Mouse (Mus musculus): ENCODE measurements at regions not wholly inside any gene's neighbourhood (a gene's known extent, or its start where the extent isn't known, plus 50 kb on each side); places are given as distances from the start of the nearest gene placed in this dataset.

DNA sequence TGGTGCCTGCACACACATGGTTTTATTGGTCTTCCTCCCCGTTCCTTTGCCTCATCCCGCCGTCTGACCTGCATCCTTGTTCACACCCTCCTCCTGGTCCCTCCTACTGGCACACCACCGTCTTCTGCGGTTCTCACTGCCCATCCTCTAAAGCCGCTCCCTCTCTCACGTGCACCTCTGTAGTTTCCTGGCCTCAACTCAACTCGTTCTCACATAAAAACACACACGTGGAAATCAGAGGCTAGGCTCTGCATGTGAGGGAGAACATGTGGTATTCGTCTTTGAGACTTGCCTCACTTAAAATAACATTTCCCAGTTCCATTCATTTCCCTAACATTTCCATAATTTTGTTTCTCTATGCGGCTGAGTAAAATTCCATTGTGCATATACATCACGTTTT, 69.5 kb downstream of the Aldh8a1 start:
- no peak overlapping the region for H3K4me2 ChIP-seq (replicated peaks; ENCODE audit: low read depth)
- WGBS, result 42% methylated on average over 12 of the region's 12 CpGs
- DNase-seq (ENCODE audit: low spot score) (no peak), ATAC-seq (ENCODE audit: low FRiP score, low TSS enrichment) (no peak)
- no peaks in the 10 kb centered on the region for H3K9me3 ChIP-seq (ENCODE audit: control insufficient read depth, low read length)
- H3K27ac ChIP-seq (replicated peaks), result no peak overlapping the region
- no peaks in the 10 kb centered on the region for H3K4me1 ChIP-seq (replicated peaks; ENCODE audit: control insufficient read depth, insufficient read depth)
- H3K9ac ChIP-seq (ENCODE audit: low read length), result no peak overlapping the region
- TF ChIP-seq EP300 (optimal IDR thresholded peaks at IDR 0.05), result no peak
- TF ChIP-seq CTCF (IDR thresholded peaks at IDR 0.05; ENCODE audit: low read depth), result no peak
- H3K27me3 ChIP-seq (ENCODE audit: control insufficient read depth, insufficient read depth, low read length), result no peaks in the 10 kb centered on the region
- no peak overlapping the region for H3K4me3 ChIP-seq (ENCODE audit: low read depth, low read length)
- no peaks in the 10 kb centered on the region for H3K36me3 ChIP-seq (ENCODE audit: control insufficient read depth, insufficient read depth, low read length)

DNA sequence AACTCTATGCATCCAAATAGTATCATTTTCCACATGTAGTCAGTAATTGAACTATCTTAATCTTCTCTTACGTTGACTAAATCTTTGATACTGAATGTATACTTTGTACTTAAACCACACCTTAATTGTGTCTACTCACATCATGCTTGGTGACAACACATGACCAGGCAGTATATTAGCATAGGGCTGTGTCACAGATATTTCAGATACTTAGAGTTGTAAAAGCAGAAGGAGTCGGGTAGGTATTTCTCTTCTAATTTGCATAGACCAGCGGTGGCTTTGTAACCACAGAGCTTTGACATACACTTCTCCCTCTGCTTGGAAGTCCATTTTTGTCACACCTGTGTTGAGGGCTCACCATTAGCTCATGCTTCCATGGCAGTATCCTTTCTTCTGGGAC, 71.0 kb downstream of the Aldh8a1 start:
- Histone ChIP-seq H3K27ac (replicated peaks) (no peak overlapping the region), H3K4me3 (ENCODE audit: low read depth, low read length) (no peak overlapping the region), H3K9me3 (ENCODE audit: control insufficient read depth, low read length) (no peaks in the 10 kb centered on the region), H3K27me3 (ENCODE audit: control insufficient read depth, insufficient read depth, low read length) (no peaks in the 10 kb centered on the region), H3K4me2 (replicated peaks; ENCODE audit: low read depth) (no peak overlapping the region), H3K9ac (ENCODE audit: low read length) (no peak overlapping the region), H3K36me3 (ENCODE audit: control insufficient read depth, insufficient read depth, low read length) (no peaks in the 10 kb centered on the region), H3K4me1 (replicated peaks; ENCODE audit: control insufficient read depth, insufficient read depth) (no peaks in the 10 kb centered on the region)
- 71% methylated on average over 3 of the region's 3 CpGs for WGBS
- no peak for DNase-seq (ENCODE audit: low spot score)
- ATAC-seq (ENCODE audit: low FRiP score, low TSS enrichment), result peak; percentile 82
- TF ChIP-seq EP300 (optimal IDR thresholded peaks at IDR 0.05), result no peak
- TF ChIP-seq CTCF (IDR thresholded peaks at IDR 0.05; ENCODE audit: low read depth), result no peak

DNA sequence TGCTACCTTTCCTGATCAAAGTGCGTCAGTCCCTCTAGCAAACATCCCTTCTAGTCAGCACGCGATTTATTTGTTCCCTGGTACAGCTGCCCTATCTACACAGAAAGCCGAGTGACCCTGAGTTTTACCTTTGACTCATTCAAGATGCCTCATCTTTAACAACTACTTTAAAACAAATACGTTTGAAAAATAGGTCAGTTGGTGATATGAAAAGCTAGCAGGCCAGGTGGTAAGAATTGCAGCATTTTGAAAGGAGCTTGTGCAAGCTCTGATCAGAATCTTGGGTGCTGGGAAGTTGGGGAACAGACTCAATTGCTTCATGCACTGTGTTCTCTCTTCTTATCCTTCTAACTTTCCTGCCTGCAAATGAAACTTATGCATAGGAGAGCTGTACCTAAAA, 71.9 kb downstream of the Aldh8a1 start:
- Histone ChIP-seq H3K27me3 (ENCODE audit: control insufficient read depth, insufficient read depth, low read length) (no peaks in the 10 kb centered on the region), H3K4me1 (replicated peaks; ENCODE audit: control insufficient read depth, insufficient read depth) (no peaks in the 10 kb centered on the region), H3K36me3 (ENCODE audit: control insufficient read depth, insufficient read depth, low read length) (no peaks in the 10 kb centered on the region), H3K4me3 (ENCODE audit: low read depth, low read length) (no peak overlapping the region), H3K9ac (ENCODE audit: low read length) (no peak overlapping the region), H3K4me2 (replicated peaks; ENCODE audit: low read depth) (no peak overlapping the region), H3K9me3 (ENCODE audit: control insufficient read depth, low read length) (no peaks in the 10 kb centered on the region), H3K27ac (replicated peaks) (no peak overlapping the region)
- DNase-seq (ENCODE audit: low spot score) (no peak), ATAC-seq (ENCODE audit: low FRiP score, low TSS enrichment) (no peak)
- 53% methylated on average over 5 of the region's 5 CpGs for WGBS
- TF ChIP-seq CTCF (IDR thresholded peaks at IDR 0.05; ENCODE audit: low read depth) (no peak), EP300 (optimal IDR thresholded peaks at IDR 0.05) (no peak)

DNA sequence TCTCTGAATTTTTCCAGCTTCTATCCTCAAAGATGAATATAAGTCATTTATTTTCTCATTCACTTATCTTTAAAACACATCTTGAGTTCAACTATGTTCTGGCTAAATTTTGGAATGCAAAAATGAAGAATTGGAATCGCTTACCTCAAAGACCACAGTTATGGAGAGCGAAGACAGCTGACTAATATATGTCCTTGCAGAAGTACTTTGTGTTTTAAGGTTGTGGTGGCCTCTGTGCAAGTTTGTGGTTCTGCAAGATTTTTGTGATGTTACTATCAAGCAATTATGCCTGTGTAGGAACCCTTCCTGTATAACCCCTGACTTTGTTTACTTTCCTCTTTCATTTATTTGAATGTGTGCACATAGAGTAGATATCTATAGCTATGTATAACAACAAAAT, 75.5 kb downstream of the Aldh8a1 start:
- no peak overlapping the region for H3K27ac ChIP-seq (replicated peaks)
- no peak overlapping the region for H3K4me3 ChIP-seq (ENCODE audit: low read depth, low read length)
- no peaks in the 10 kb centered on the region for H3K9me3 ChIP-seq (ENCODE audit: control insufficient read depth, low read length)
- no peak for TF ChIP-seq EP300 (optimal IDR thresholded peaks at IDR 0.05)
- TF ChIP-seq CTCF (IDR thresholded peaks at IDR 0.05; ENCODE audit: low read depth), result no peak
- no peaks in the 10 kb centered on the region for H3K4me1 ChIP-seq (replicated peaks; ENCODE audit: control insufficient read depth, insufficient read depth)
- ATAC-seq (ENCODE audit: low FRiP score, low TSS enrichment), result no peak
- H3K27me3 ChIP-seq (ENCODE audit: control insufficient read depth, insufficient read depth, low read length), result no peaks in the 10 kb centered on the region
- no peak overlapping the region for H3K9ac ChIP-seq (ENCODE audit: low read length)
- 92% methylated on average over 2 of the region's 2 CpGs for WGBS
- H3K4me2 ChIP-seq (replicated peaks; ENCODE audit: low read depth), result no peak overlapping the region
- DNase-seq (ENCODE audit: low spot score), result no peak
- H3K36me3 ChIP-seq (ENCODE audit: control insufficient read depth, insufficient read depth, low read length), result no peaks in the 10 kb centered on the region

DNA sequence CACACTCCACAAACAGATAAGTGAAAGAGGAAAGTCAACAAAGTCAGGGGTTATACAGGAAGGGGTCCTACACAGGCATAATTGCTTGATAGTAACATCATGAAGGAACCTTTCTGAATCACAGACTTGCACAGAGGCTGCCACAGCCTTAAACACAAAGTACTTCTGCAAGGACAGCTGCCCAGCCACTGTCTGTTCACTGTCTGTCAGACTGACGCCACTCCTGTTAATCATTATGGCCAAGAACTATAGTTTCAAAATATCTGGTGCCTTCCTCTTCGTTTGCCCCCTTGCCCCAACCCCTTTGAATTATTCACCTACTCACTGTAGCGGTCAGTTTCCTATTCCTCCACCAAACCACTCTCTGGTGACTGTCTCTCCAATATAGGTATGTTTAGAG, 76.4 kb downstream of the Aldh8a1 start:
- Histone ChIP-seq H3K27ac (replicated peaks) (no peak overlapping the region), H3K4me3 (ENCODE audit: low read depth, low read length) (no peak overlapping the region), H3K9me3 (ENCODE audit: control insufficient read depth, low read length) (no peaks in the 10 kb centered on the region), H3K4me1 (replicated peaks; ENCODE audit: control insufficient read depth, insufficient read depth) (no peaks in the 10 kb centered on the region), H3K4me2 (replicated peaks; ENCODE audit: low read depth) (no peak overlapping the region), H3K9ac (ENCODE audit: low read length) (no peak overlapping the region), H3K27me3 (ENCODE audit: control insufficient read depth, insufficient read depth, low read length) (no peaks in the 10 kb centered on the region), H3K36me3 (ENCODE audit: control insufficient read depth, insufficient read depth, low read length) (no peaks in the 10 kb centered on the region)
- 72% methylated on average over 3 of the region's 3 CpGs for WGBS
- DNase-seq (ENCODE audit: low spot score) (no peak), ATAC-seq (ENCODE audit: low FRiP score, low TSS enrichment) (no peak; the same call in 1 of the 2 replicates)
- TF ChIP-seq EP300 (optimal IDR thresholded peaks at IDR 0.05) (no peak), CTCF (IDR thresholded peaks at IDR 0.05; ENCODE audit: low read depth) (no peak)

DNA sequence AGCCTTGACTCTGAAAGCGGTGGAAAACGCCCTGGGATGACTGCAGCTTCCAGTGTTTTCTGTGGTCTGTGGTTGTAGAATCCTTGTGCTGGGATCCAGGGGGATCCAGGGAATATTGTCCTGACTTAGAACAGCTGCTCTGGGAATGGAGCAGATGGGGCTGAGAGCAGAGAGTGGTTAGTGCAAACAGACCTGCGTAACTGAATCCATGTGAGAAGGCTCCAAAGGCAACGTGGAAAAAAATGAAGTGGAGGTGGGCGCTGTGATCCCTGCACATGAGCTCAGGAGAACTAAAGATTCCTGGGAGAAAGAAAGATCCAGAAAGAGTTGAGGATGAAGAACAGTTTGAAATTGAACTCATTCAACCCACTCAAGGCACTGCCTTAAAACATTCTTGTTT, 77.1 kb downstream of the Aldh8a1 start:
- no peak overlapping the region for H3K4me3 ChIP-seq (ENCODE audit: low read depth, low read length)
- DNase-seq (ENCODE audit: low spot score), result no peak
- H3K27ac ChIP-seq (replicated peaks), result no peak overlapping the region
- no peak for TF ChIP-seq CTCF (IDR thresholded peaks at IDR 0.05; ENCODE audit: low read depth)
- no peak for TF ChIP-seq EP300 (optimal IDR thresholded peaks at IDR 0.05)
- ATAC-seq (ENCODE audit: low FRiP score, low TSS enrichment), result no peak
- H3K4me1 ChIP-seq (replicated peaks; ENCODE audit: control insufficient read depth, insufficient read depth), result no peaks in the 10 kb centered on the region
- no peaks in the 10 kb centered on the region for H3K27me3 ChIP-seq (ENCODE audit: control insufficient read depth, insufficient read depth, low read length)
- WGBS, result 87% methylated on average over 5 of the region's 5 CpGs
- H3K4me2 ChIP-seq (replicated peaks; ENCODE audit: low read depth), result no peak overlapping the region
- H3K36me3 ChIP-seq (ENCODE audit: control insufficient read depth, insufficient read depth, low read length), result no peaks in the 10 kb centered on the region
- H3K9ac ChIP-seq (ENCODE audit: low read length), result no peak overlapping the region
- no peaks in the 10 kb centered on the region for H3K9me3 ChIP-seq (ENCODE audit: control insufficient read depth, low read length)
